Mouse (Mus musculus): ENCODE results near the gene Trim66. TPM values are rescaled to one million over a fixed set of nuclear protein-coding genes. Genes with fewer than 3 reads are reported as not detected.

Gene Trim66
- polyA plus RNA-seq, 1 experiment from 2014 or later = 0.08 TPM

DNA sequence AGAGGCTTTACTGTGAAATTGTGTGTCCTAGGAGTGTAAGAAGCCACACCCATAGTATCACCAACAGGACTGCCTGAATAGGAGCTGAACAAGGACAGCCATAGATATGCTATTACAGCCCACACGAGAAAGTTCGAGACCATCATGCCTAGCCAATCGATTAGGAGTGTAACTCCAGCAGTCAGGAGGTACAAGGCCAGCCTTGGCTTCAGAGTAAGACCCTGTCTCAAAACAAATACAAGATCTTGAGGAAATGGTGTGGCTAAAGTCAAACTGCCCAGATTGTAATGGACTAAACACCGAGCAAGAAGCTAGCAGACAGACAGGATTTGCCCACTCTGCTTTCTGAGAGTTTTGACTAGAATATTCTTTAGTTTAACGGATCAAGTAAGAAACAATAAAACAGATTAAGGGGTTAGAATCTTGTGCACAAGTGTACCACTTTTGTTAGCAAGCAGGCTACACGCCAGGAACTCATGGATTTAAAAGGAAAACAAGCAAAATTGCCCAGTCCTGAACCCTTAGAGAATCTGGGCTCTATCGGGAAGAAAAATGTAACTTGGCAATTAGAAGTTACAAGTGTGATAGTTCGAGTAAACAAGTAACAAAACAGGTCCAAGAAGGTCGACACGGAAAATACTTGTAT, 10.2 kb upstream of the Trim66 start:
- H3K9me3 ChIP-seq = no peaks in the 10 kb centered on the region
- H3K4me1 ChIP-seq = peaks cover 21% of the 10 kb centered on the region; the same call in 1 of the 2 replicates
- peak; percentile 81 for DNase-seq (ENCODE audit: low spot score)
- no peaks in the 10 kb centered on the region for H3K27me3 ChIP-seq (ENCODE audit: insufficient read depth, poor library complexity, severe bottlenecking)
- peaks cover 31% of the 10 kb centered on the region for H3K36me3 ChIP-seq
- peak overlapping the region; percentile 95 for H3K4me3 ChIP-seq
- H3K27ac ChIP-seq = peak overlapping the region; percentile 99
- 17% methylated on average over 10 of the region's 10 CpGs for WGBS

GRCm38 (mm10) chr7:109516500-109516899, 8.6 kb upstream of the Trim66 start:
- WGBS = 78% methylated on average over 3 of the region's 3 CpGs
- H3K27ac ChIP-seq = no peak overlapping the region
- no peaks in the 10 kb centered on the region for H3K9me3 ChIP-seq
- H3K27me3 ChIP-seq (ENCODE audit: insufficient read depth, poor library complexity, severe bottlenecking) = no peaks in the 10 kb centered on the region
- peaks cover 21% of the 10 kb centered on the region; the same call in 1 of the 2 replicates for H3K4me1 ChIP-seq
- H3K36me3 ChIP-seq = peaks cover 15% of the 10 kb centered on the region
- H3K4me3 ChIP-seq = no peak overlapping the region
- DNase-seq (ENCODE audit: low spot score) = no peak

- Histone ChIP-seq H3K4me3 (no peak overlapping the region), H3K4me1 (peaks cover 8% of the 10 kb centered on the region), H3K36me3 (no peaks in the 10 kb centered on the region), H3K9me3 (no peaks in the 10 kb centered on the region), H3K27me3 (ENCODE audit: insufficient read depth, poor library complexity, severe bottlenecking) (peaks cover 5% of the 10 kb centered on the region; the same call in 1 of the 2 replicates), H3K27ac (no peak overlapping the region)
- no peak for DNase-seq (ENCODE audit: low spot score)
- WGBS = 76% methylated on average over 3 of the region's 3 CpGs
Observed at GRCm38 (mm10) chr7:109511838-109512237, 3.9 kb upstream of the Trim66 start.

DNA sequence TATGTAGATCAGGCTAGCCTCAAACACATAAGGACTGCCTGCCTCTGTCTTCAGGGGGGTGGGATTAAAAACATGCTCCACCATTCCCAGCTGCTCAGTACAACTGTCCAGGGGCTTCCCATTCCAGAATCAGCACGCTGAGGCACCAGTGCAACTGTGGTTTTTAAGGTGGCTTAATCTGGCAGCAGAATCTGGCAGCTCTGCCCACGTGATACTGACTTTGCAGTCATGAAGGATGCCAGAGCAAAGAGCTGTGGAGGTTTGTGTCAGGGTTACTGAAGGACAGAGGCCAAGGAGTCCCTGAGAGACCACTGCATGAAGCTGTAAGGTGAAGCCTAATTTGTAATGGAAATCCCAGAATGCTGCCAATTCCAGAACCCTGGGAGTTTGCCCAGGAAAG, 2.9 kb upstream of the Trim66 start:
- H3K4me1 ChIP-seq = peaks cover 8% of the 10 kb centered on the region
- no peak overlapping the region for H3K4me3 ChIP-seq
- H3K36me3 ChIP-seq = no peaks in the 10 kb centered on the region
- H3K27me3 ChIP-seq (ENCODE audit: insufficient read depth, poor library complexity, severe bottlenecking) = peaks cover 5% of the 10 kb centered on the region; the same call in 1 of the 2 replicates
- WGBS = 60% methylated on average over 2 of the region's 2 CpGs
- DNase-seq (ENCODE audit: low spot score) = no peak
- H3K9me3 ChIP-seq = no peaks in the 10 kb centered on the region
- no peak overlapping the region for H3K27ac ChIP-seq

DNA sequence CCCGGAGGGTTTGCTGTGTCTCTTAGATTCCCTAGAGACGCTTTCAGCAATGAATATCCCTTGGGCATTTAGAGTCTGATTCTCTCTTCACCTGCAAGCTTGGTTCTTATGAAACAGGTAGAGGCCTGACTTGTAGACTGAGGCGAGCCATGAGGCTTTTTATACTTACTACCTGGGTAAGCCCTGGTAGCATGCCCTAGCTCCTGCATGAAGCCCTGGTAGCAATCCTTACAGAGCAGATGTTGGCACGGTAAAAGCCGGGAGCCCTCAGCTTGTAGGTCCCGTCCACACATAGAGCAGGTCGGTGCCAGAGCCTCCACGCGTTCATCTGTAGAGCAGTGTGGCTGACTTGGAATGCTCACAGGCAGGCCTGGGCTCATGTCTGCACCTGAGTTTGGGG, 362 bp downstream of the Trim66 start:
- Histone ChIP-seq H3K27ac (no peak overlapping the region), H3K9me3 (no peaks in the 10 kb centered on the region), H3K27me3 (ENCODE audit: insufficient read depth, poor library complexity, severe bottlenecking) (peaks cover 5% of the 10 kb centered on the region; the same call in 1 of the 2 replicates), H3K4me3 (no peak overlapping the region), H3K36me3 (no peaks in the 10 kb centered on the region), H3K4me1 (peaks cover 8% of the 10 kb centered on the region)
- no peak for DNase-seq (ENCODE audit: low spot score)
- WGBS = 38% methylated on average over 9 of the region's 9 CpGs

- WGBS = 4% methylated on average over 8 of the region's 8 CpGs
- Histone ChIP-seq H3K4me1 (peaks cover 8% of the 10 kb centered on the region), H3K36me3 (no peaks in the 10 kb centered on the region), H3K27me3 (ENCODE audit: insufficient read depth, poor library complexity, severe bottlenecking) (peaks cover 5% of the 10 kb centered on the region; the same call in 1 of the 2 replicates), H3K27ac (no peak overlapping the region), H3K9me3 (no peaks in the 10 kb centered on the region), H3K4me3 (peak overlapping the region; percentile 18; the same call in 1 of the 2 replicates)
- no peak for DNase-seq (ENCODE audit: low spot score)
Observed at GRCm38 (mm10) chr7:109507119-109507518, 815 bp downstream of the Trim66 start.

- no peak overlapping the region for H3K27ac ChIP-seq
- peaks cover 6% of the 10 kb centered on the region for H3K4me1 ChIP-seq
- WGBS = 60% methylated on average over 4 of the region's 4 CpGs
- peaks cover 31% of the 10 kb centered on the region for H3K27me3 ChIP-seq (ENCODE audit: insufficient read depth, poor library complexity, severe bottlenecking)
- no peak overlapping the region for H3K4me3 ChIP-seq
- DNase-seq (ENCODE audit: low spot score) = no peak
- no peaks in the 10 kb centered on the region for H3K36me3 ChIP-seq
- no peaks in the 10 kb centered on the region for H3K9me3 ChIP-seq
Observed at GRCm38 (mm10) chr7:109497507-109497906, 10.4 kb downstream of the Trim66 start.

DNA sequence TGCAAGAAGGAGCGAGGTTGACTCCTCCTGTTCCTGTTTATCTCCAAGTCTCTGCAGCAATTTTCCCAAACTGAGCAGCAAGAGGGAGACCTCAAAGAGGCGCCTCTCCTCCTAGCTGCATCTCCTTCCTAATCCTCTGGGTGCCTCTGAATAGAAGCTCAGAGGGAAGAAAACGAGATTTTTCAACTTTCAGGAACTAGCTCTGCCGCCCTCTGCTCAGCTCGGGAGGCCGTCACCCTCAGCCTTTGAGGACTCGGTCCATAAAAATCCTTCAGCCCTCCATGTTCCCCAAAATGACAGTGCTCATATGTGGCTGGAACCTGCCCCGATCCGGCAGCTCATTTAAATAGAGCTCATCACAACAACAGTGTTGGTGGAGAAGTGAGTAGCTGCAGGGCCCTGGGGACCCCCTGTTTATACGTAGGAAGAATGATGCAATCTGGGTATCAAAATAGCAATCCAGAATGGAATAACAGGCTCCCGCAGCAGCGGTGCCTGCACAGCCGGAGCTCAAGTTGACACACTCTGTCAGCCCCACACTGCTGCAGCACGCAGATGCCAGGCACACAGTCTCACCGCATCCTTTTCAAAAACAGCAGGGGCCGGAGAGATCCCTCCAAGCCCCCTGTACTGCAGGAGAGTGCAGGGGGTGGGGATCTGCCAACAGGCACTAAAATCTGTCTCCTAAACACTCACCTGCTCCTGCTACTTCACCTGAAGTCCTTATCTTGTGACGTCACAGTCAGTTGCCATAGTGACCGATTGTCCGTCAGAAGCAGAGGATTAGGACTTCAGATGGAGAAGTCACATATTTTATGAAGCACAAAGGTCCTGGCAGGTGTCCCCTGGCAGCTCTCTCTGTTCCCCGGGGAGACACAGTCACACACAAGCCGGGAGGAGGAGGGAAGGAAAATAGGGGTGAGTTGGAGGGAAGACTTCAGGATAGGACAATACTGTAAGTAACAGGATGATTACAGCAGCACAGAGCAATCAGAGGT, 14.3 kb downstream of the Trim66 start:
- H3K27me3 ChIP-seq (ENCODE audit: insufficient read depth, poor library complexity, severe bottlenecking) = peaks cover 43% of the 10 kb centered on the region
- peaks cover 6% of the 10 kb centered on the region for H3K4me1 ChIP-seq
- H3K36me3 ChIP-seq = no peaks in the 10 kb centered on the region
- peak overlapping the region; percentile 36 for H3K4me3 ChIP-seq
- no peak for DNase-seq (ENCODE audit: low spot score)
- 15% methylated on average over 21 of the region's 21 CpGs for WGBS
- no peak overlapping the region for H3K27ac ChIP-seq
- H3K9me3 ChIP-seq = no peaks in the 10 kb centered on the region

DNA sequence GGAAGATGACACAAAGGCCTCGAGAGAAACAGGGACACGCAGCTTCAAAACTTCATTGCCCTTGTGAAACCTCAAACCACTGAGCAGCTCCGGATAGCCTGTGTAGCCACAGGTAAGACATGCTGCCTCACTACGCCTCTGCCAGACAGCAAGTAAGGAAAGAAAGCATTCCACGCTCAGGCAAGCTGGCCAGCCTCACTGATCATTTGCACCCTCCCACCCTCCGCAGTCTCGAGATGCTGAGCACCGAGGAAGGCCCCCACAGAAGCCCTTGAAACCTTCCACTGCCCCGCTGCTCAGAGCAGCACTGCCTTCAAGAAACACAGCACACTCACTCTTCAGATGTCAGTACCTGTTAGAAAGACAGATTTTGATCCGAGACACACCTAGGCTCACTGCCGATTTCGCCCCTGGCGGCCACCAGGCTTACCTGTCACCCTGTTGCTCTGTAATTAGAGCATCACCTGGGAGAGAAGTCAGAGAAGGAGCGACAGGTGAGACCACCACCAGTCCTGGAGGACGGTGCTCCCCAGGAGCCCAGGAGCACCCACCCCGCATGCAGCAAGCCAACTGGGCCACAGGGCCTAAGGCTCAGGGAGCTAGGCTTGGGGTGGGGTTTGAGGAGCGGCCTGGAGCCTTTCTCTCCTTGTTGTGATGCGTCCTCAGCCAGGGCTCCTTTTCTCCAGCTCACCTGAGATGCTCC, 15.2 kb downstream of the Trim66 start:
- Histone ChIP-seq H3K27me3 (ENCODE audit: insufficient read depth, poor library complexity, severe bottlenecking) (peaks cover 43% of the 10 kb centered on the region), H3K9me3 (no peaks in the 10 kb centered on the region), H3K4me1 (peaks cover 6% of the 10 kb centered on the region), H3K36me3 (no peaks in the 10 kb centered on the region), H3K27ac (no peak overlapping the region), H3K4me3 (no peak overlapping the region)
- DNase-seq (ENCODE audit: low spot score) = no peak
- 50% methylated on average over 18 of the region's 18 CpGs for WGBS

- 67% methylated on average over 5 of the region's 5 CpGs for WGBS
Observed at GRCm38 (mm10) chr7:109484221-109484620, 23.7 kb downstream of the Trim66 start.

DNA sequence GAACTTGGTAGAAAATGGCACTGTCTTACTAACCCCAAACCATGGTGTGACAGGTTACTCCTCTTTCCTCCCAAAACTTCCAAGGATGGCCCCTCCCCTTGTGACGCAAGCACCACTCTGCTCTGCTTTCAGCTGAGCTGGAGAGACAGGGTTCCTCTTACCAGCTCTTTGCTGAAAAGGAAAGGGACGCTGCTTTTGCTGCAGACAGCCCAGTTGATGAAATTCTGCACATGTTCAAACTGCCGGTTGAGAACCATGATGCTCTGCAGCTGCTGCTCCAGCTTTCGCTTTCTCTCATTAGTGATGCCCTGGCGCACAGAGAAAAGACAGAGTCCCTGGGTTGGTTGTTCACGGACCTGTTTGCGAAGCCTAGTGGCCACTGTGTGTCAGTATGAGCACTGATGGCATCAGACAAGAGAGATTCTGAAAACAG, 27.2 kb downstream of the Trim66 start:
- DNase-seq (ENCODE audit: low spot score) = no peak
- 38% methylated on average over 7 of the region's 7 CpGs for WGBS
- no peaks in the 10 kb centered on the region for H3K36me3 ChIP-seq
- no peak overlapping the region for H3K4me3 ChIP-seq
- 0 out of 2 replicates have a peak, but pooled peaks cover 3% of the 10 kb centered on the region for H3K27me3 ChIP-seq (ENCODE audit: insufficient read depth, poor library complexity, severe bottlenecking)
- no peak overlapping the region for H3K27ac ChIP-seq
- H3K9me3 ChIP-seq = no peaks in the 10 kb centered on the region
- H3K4me1 ChIP-seq = 0 out of 2 replicates have a peak, but pooled peaks cover 8% of the 10 kb centered on the region

More at GRCm38 (mm10) chr7:109484221-109484620, 23.7 kb downstream of the Trim66 start:
- Histone ChIP-seq H3K9me3 (no peaks in the 10 kb centered on the region), H3K4me3 (no peak overlapping the region), H3K36me3 (no peaks in the 10 kb centered on the region), H3K4me1 (0 out of 2 replicates have a peak, but pooled peaks cover 4% of the 10 kb centered on the region), H3K27me3 (ENCODE audit: insufficient read depth, poor library complexity, severe bottlenecking) (0 out of 2 replicates have a peak, but pooled peaks cover 3% of the 10 kb centered on the region), H3K27ac (no peak overlapping the region)
- DNase-seq (ENCODE audit: low spot score) = no peak

- Histone ChIP-seq H3K4me1 (0 out of 2 replicates have a peak, but pooled peaks cover 4% of the 10 kb centered on the region), H3K9me3 (no peaks in the 10 kb centered on the region), H3K27ac (no peak overlapping the region), H3K27me3 (ENCODE audit: insufficient read depth, poor library complexity, severe bottlenecking) (peaks cover 8% of the 10 kb centered on the region; the same call in 1 of the 2 replicates), H3K36me3 (no peaks in the 10 kb centered on the region), H3K4me3 (no peak overlapping the region)
- DNase-seq (ENCODE audit: low spot score) = no peak
- 54% methylated on average over 3 of the region's 3 CpGs for WGBS
Observed at GRCm38 (mm10) chr7:109477926-109478325, 30.0 kb downstream of the Trim66 start.

Measured in heart, embryonic 10.5 days (tissue).